Mouse (Mus musculus): ENCODE results near the gene Shank2. TPM values are rescaled to one million over a fixed set of nuclear protein-coding genes. Genes with fewer than 3 reads are reported as not detected.

Gene Shank2
- polyA plus RNA-seq, 1 experiment from 2014 or later, result 0.92 TPM

DNA sequence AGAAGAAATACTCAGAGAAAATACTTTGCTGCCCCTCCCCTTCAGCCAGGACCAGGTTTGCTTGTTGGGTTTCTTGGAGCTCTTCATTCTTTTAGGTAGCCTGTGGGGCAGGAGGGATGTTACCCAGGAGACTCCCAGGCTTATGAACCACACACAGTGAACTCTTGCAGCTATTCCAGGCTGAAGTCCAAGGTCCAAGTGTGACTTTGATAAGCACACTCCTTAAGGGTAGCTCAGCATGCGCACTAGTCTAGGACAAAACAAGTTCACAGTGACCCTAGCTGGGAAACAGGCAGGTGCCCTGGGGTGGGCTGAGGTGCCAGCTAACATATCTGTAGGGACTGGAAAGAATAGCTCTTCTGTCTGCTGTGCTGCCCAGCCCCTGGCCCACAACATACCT, 117.8 kb downstream of the Shank2 start:
- Histone ChIP-seq H3K9me3 (ENCODE audit: low read length) (0 out of 2 replicates have a peak, but pooled peaks cover 1% of the 10 kb centered on the region), H3K27me3 (ENCODE audit: insufficient read depth, low read length) (no peaks in the 10 kb centered on the region), H3K4me2 (ENCODE audit: low read depth, low read length) (no peak overlapping the region), H3K4me3 (ENCODE audit: low read depth, low read length) (no peak overlapping the region), H3K27ac (ENCODE audit: low read depth) (no peak overlapping the region), H3K36me3 (replicated peaks; ENCODE audit: insufficient read depth, low read length) (no peaks in the 10 kb centered on the region), H3K4me1 (ENCODE audit: insufficient read depth) (no peaks in the 10 kb centered on the region), H3K9ac (replicated peaks) (no peak overlapping the region)
- TF ChIP-seq EP300 (IDR thresholded peaks at IDR 0.05; ENCODE audit: low read depth) (no peak), CTCF (IDR thresholded peaks at IDR 0.05; ENCODE audit: low read depth) (no peak)
- no peak for ATAC-seq
- WGBS (ENCODE audit: insufficient replicate concordance), result 78% methylated on average over 1 of the region's 1 CpGs
- DNase-seq, result no peak

DNA sequence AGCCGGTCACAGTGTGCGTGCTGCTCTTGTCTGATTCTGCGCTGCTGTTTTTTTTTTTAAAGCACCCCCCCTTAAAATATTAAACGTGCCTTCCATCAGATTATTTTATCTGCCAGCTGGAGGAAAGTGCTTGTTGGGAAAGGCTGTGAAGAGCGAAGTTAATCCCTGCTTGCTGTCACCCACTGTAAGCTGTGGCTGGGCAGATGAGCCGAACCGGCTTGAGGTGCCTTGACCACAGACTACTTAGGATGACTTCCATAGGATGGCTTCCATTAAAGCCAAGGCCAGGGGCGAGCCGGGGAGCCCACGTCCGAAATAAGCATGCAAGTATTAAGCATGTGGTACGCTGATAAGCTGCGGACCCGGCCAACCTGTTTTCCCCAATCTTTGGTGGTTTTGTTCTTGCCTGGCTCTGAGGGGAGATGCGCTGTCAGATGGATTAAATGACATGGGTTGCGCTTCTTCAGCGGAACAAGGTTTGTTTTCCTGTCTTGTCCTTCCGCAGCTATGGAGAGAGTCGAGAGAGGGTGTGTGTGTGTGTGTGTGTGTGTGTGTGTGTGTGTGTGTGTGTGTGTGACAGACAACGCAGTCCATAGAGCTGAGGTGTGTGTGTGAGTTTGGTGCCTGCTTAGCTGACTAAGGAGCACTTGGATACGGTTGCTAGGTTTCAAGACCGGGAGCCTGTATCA, 131.1 kb downstream of the Shank2 start:
- H3K4me1 ChIP-seq (ENCODE audit: insufficient read depth), result no peaks in the 10 kb centered on the region
- H3K27ac ChIP-seq (ENCODE audit: low read depth), result no peak overlapping the region
- no peaks in the 10 kb centered on the region for H3K27me3 ChIP-seq (ENCODE audit: insufficient read depth, low read length)
- H3K36me3 ChIP-seq (replicated peaks; ENCODE audit: insufficient read depth, low read length), result 0 out of 2 replicates have a peak, but pooled peaks cover 2% of the 10 kb centered on the region
- H3K4me3 ChIP-seq (ENCODE audit: low read depth, low read length), result no peak overlapping the region
- no peaks in the 10 kb centered on the region for H3K9me3 ChIP-seq (ENCODE audit: low read length)
- WGBS (ENCODE audit: insufficient replicate concordance), result 82% methylated on average over 22 of the region's 22 CpGs
- TF ChIP-seq EP300 (IDR thresholded peaks at IDR 0.05; ENCODE audit: low read depth), result no peak
- no peak for TF ChIP-seq CTCF (IDR thresholded peaks at IDR 0.05; ENCODE audit: low read depth)
- DNase-seq (no peak), ATAC-seq (no peak)
- no peak overlapping the region for H3K4me2 ChIP-seq (ENCODE audit: low read depth, low read length)
- H3K9ac ChIP-seq (replicated peaks), result no peak overlapping the region

DNA sequence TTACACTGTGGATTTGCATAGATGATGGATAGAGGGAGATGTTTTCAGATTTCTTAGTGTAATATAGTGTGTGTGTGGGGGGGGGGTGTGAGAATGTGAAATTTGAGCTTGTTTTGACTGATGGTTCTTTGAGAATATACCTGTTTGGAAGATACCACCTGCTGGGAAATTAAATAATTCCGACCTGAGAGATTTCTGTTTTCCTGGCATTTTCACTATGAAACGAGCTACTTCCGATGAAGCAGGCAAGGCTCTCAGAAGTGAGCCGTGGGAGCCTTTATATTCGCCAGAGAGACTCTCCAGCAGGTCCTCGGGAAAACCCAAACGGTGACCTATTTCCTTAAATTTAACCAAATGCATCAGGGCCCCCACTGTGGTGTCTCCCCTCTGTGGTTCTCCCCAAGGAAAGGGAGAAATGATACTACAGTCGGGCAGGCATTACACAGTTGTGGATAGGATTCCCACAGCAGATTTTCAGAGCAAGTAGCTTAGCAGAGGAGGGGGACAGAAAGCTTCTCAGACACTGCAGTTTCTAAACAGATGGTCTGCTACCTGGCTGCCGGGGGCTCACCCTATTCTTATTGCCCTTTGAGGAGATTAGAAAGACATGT, 131.8 kb downstream of the Shank2 start:
- Histone ChIP-seq H3K27me3 (ENCODE audit: insufficient read depth, low read length) (no peaks in the 10 kb centered on the region), H3K9ac (replicated peaks) (no peak overlapping the region), H3K9me3 (ENCODE audit: low read length) (no peaks in the 10 kb centered on the region), H3K4me2 (ENCODE audit: low read depth, low read length) (no peak overlapping the region), H3K4me1 (ENCODE audit: insufficient read depth) (no peaks in the 10 kb centered on the region), H3K27ac (ENCODE audit: low read depth) (no peak overlapping the region), H3K36me3 (replicated peaks; ENCODE audit: insufficient read depth, low read length) (0 out of 2 replicates have a peak, but pooled peaks cover 2% of the 10 kb centered on the region), H3K4me3 (ENCODE audit: low read depth, low read length) (no peak overlapping the region)
- TF ChIP-seq EP300 (IDR thresholded peaks at IDR 0.05; ENCODE audit: low read depth), result no peak
- no peak for TF ChIP-seq CTCF (IDR thresholded peaks at IDR 0.05; ENCODE audit: low read depth)
- 70% methylated on average over 9 of the region's 9 CpGs for WGBS (ENCODE audit: insufficient replicate concordance)
- ATAC-seq, result no peak
- no peak for DNase-seq

DNA sequence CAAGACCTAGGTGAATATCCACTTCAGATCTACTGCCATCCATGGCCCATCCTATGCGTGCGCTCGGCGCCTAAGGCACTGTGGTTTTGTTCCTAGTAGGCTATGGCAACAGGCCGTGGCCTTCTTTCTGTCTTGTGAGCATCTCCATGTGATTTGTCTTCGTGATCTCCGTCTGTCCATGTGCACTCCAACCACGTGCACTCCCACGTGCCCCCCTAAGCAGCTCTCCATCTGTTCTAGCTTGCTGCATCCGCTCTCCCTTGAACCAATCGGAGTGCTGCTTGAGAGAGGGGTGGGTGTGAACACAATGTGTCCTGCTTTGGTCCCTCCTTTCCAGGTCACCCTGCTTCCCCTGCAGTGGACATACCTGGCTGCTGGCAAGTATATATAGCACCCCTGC, 133.0 kb downstream of the Shank2 start:
- TF ChIP-seq EP300 (IDR thresholded peaks at IDR 0.05; ENCODE audit: low read depth), result no peak
- TF ChIP-seq CTCF (IDR thresholded peaks at IDR 0.05; ENCODE audit: low read depth), result no peak
- Histone ChIP-seq H3K27me3 (ENCODE audit: insufficient read depth, low read length) (no peaks in the 10 kb centered on the region), H3K9ac (replicated peaks) (no peak overlapping the region), H3K9me3 (ENCODE audit: low read length) (no peaks in the 10 kb centered on the region), H3K4me3 (ENCODE audit: low read depth, low read length) (no peak overlapping the region), H3K36me3 (replicated peaks; ENCODE audit: insufficient read depth, low read length) (0 out of 2 replicates have a peak, but pooled peaks cover 2% of the 10 kb centered on the region), H3K4me1 (ENCODE audit: insufficient read depth) (no peaks in the 10 kb centered on the region), H3K4me2 (ENCODE audit: low read depth, low read length) (no peak overlapping the region), H3K27ac (ENCODE audit: low read depth) (no peak overlapping the region)
- WGBS (ENCODE audit: insufficient replicate concordance), result 83% methylated on average over 11 of the region's 11 CpGs
- DNase-seq, result no peak
- no peak for ATAC-seq

DNA sequence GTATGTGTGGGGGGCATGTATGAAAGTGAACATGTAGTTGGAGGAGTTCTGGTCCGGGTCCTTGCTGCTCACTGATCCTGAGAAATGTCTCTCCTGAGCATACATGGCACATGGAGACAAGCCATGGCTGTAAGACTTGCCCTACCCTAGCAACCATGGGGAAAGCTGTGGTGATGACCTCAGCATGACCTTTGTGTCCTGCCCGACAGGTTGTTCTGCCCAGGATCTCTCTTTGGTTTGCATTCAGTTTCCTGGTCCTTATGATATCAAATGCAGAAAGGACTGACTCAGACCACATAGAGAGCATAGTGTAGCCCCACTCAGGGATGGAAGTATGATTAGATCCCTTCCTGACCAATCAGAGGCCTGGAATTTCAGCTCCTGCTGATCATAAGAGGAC, 136.1 kb downstream of the Shank2 start:
- no peak for ATAC-seq
- WGBS (ENCODE audit: insufficient replicate concordance), result 65% methylated on average over 2 of the region's 2 CpGs

DNA sequence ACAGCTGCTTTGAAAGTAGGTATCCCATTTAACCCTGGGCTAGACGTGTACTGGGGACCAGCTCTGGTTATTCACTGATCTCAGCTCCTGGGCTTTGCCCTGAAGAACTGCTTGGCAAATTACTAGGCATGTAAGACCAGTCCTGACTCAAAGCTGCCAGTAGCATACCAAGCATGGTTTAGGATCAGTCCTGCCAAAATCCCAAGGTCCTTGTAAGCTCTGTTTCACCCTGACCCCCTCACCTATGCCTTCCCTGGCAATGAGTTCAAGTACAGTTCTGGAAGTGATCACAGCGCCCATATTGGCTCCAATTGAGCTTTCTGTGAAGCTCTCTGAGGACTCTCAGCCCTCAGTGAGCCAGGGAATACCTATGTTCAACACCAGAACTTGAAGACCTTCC, 136.7 kb downstream of the Shank2 start:
- Histone ChIP-seq H3K27me3 (ENCODE audit: insufficient read depth, low read length) (no peaks in the 10 kb centered on the region), H3K27ac (ENCODE audit: low read depth) (no peak overlapping the region), H3K9ac (replicated peaks) (no peak overlapping the region), H3K4me3 (ENCODE audit: low read depth, low read length) (no peak overlapping the region), H3K4me2 (ENCODE audit: low read depth, low read length) (no peak overlapping the region), H3K36me3 (replicated peaks; ENCODE audit: insufficient read depth, low read length) (0 out of 2 replicates have a peak, but pooled peaks cover 2% of the 10 kb centered on the region), H3K4me1 (ENCODE audit: insufficient read depth) (no peaks in the 10 kb centered on the region), H3K9me3 (ENCODE audit: low read length) (no peaks in the 10 kb centered on the region)
- ATAC-seq, result no peak
- TF ChIP-seq CTCF (IDR thresholded peaks at IDR 0.05; ENCODE audit: low read depth) (no peak), EP300 (IDR thresholded peaks at IDR 0.05; ENCODE audit: low read depth) (no peak)
- DNase-seq, result no peak
- WGBS (ENCODE audit: insufficient replicate concordance), result 58% methylated on average over 2 of the region's 2 CpGs

More for the DNA sequence above, 136.1 kb downstream of the Shank2 start:
- 0 out of 2 replicates have a peak, but pooled peaks cover 2% of the 10 kb centered on the region for H3K36me3 ChIP-seq (replicated peaks; ENCODE audit: insufficient read depth, low read length)
- H3K4me2 ChIP-seq (ENCODE audit: low read depth, low read length), result no peak overlapping the region
- no peak for DNase-seq
- H3K4me1 ChIP-seq (ENCODE audit: insufficient read depth), result no peaks in the 10 kb centered on the region
- no peak overlapping the region for H3K27ac ChIP-seq (ENCODE audit: low read depth)
- no peaks in the 10 kb centered on the region for H3K9me3 ChIP-seq (ENCODE audit: low read length)
- no peak overlapping the region for H3K9ac ChIP-seq (replicated peaks)
- TF ChIP-seq CTCF (IDR thresholded peaks at IDR 0.05; ENCODE audit: low read depth) (no peak), EP300 (IDR thresholded peaks at IDR 0.05; ENCODE audit: low read depth) (no peak)
- H3K4me3 ChIP-seq (ENCODE audit: low read depth, low read length), result no peak overlapping the region
- H3K27me3 ChIP-seq (ENCODE audit: insufficient read depth, low read length), result no peaks in the 10 kb centered on the region

Measured in liver, postnatal 0 days (tissue).